Mouse (Mus musculus) myocyte (in vitro differentiated cells): ENCODE measurements around the gene 6430548M08Rik.

ENCODE experiments used
- CEBPB ChIP-seq: IDR thresholded peaks from 2 replicates; pipeline ENCODE4 v1.6.1; 2011; ENCODE audit warnings: mild to moderate bottlenecking, moderate library complexity; ENCODE audit not compliant: poor library complexity, insufficient read depth, severe bottlenecking
- E2F4 ChIP-seq: IDR thresholded peaks from one replicate; pipeline ENCODE4 v1.6.1; 2011; ENCODE audit warnings: mild to moderate bottlenecking, control low read depth, moderate library complexity; ENCODE audit not compliant: insufficient read depth
- MYOD1 ChIP-seq, 3 experiments: IDR thresholded peaks; one replicate each; pipeline ENCODE4 v1.6.1; 2011; ENCODE audit warnings: control low read depth in 2 of 3, low read depth in 2 of 3, mild to moderate bottlenecking in 2 of 3, moderate library complexity in 1 of 3; ENCODE audit not compliant: insufficient read length in 2 of 3, control insufficient read depth in 1 of 3
- POLR2A ChIP-seq: IDR thresholded peaks from one replicate; pipeline ENCODE4 v1.6.1; 2011; ENCODE audit warnings: low read depth, mild to moderate bottlenecking, control low read depth, moderate library complexity; ENCODE audit not compliant: insufficient read length
- TCF3 ChIP-seq: IDR thresholded peaks from one replicate; pipeline ENCODE4 v1.6.1; 2011; ENCODE audit warnings: low read depth, control low read depth; ENCODE audit not compliant: insufficient read length
- USF1 ChIP-seq: IDR thresholded peaks from one replicate; pipeline ENCODE4 v1.6.1; 2011; ENCODE audit warnings: low read depth, mild to moderate bottlenecking, control low read depth, moderate library complexity

GRCm38 (mm10) chr8:120189440-120189839 is 75.5 kb downstream of the 6430548M08Rik start:
- TF ChIP-seq POLR2A (no peak), TCF3 (no peak), USF1 (no peak), CEBPB (no peak), MYOD1 (IDR thresholded peaks at IDR 0.05; ENCODE audit: control insufficient read depth in 1 of 3, insufficient read length in 2 of 3, low read depth in 2 of 3) (no peak), E2F4 (no peak)
